Mouse (Mus musculus): Measurements from ENCODE around the gene Serping1.
"Not testable (repeated sequence)": the region's sequence is repeated elsewhere in the genome, so short reads cannot be mapped to it uniquely, and the experiment has no call there.

Serping1 gene

GRCm38 (mm10) chr2:84775241-84775640 lies at the start of gene Serping1:
Serping1 (minus strand) TSS chr2:84775444.
- no peak for DNase-seq (ENCODE audit: low spot score)

- no peak for DNase-seq (ENCODE audit: low spot score)
These were observed 48.0 kb upstream of the Serping1 start for GRCm38 (mm10) chr2:84823237-84823636.

GRCm38 (mm10) chr2:84822552-84822951 lies 47.3 kb upstream of the Serping1 start, which contains the start of gene Smtnl1:
Smtnl1 (minus strand) TSS chr2:84822652.
- DNase-seq (ENCODE audit: low spot score), result no peak

GRCm38 (mm10) chr2:84819861-84820260 lies 44.6 kb upstream of the Serping1 start:
- DNase-seq (ENCODE audit: low spot score), result no peak

GRCm38 (mm10) chr2:84812676-84813075 lies 37.4 kb upstream of the Serping1 start:
- no peak for DNase-seq (ENCODE audit: low spot score)

- no peak for DNase-seq (ENCODE audit: low spot score)
These were observed 36.6 kb upstream of the Serping1 start for GRCm38 (mm10) chr2:84811880-84812279.

GRCm38 (mm10) chr2:84810886-84811577 lies 35.8 kb upstream of the Serping1 start:
- DNase-seq (ENCODE audit: low spot score), result peak; percentile 80

GRCm38 (mm10) chr2:84810526-84810885 lies 35.3 kb upstream of the Serping1 start:
- no peak for DNase-seq (ENCODE audit: low spot score)

- DNase-seq (ENCODE audit: low spot score), result no peak
These were observed 34.1 kb upstream of the Serping1 start for GRCm38 (mm10) chr2:84809330-84809729.

GRCm38 (mm10) chr2:84806546-84806945 lies 31.3 kb upstream of the Serping1 start:
- no peak for DNase-seq (ENCODE audit: low spot score)

GRCm38 (mm10) chr2:84803963-84804362 lies 28.7 kb upstream of the Serping1 start:
- DNase-seq (ENCODE audit: low spot score), result no peak

GRCm38 (mm10) chr2:84801223-84801622 lies 26.0 kb upstream of the Serping1 start:
- not testable (repeated sequence) for DNase-seq (ENCODE audit: low spot score)

- DNase-seq (ENCODE audit: low spot score), result no peak
These were observed 25.1 kb upstream of the Serping1 start for GRCm38 (mm10) chr2:84800304-84800703.

- peak; percentile 41 for DNase-seq (ENCODE audit: low spot score)
These were observed 23.9 kb upstream of the Serping1 start for GRCm38 (mm10) chr2:84799041-84799561.

- DNase-seq (ENCODE audit: low spot score), result peak; percentile 28
These were observed 23.3 kb upstream of the Serping1 start, which contains the start of gene Ube2l6 for GRCm38 (mm10) chr2:84798493-84798921. Ube2l6 (plus strand) TSS chr2:84798828.

GRCm38 (mm10) chr2:84797833-84798492 lies 22.7 kb upstream of the Serping1 start:
- DNase-seq (ENCODE audit: low spot score), result peak; percentile 55

- DNase-seq (ENCODE audit: low spot score), result no peak
These were observed 18.6 kb upstream of the Serping1 start for GRCm38 (mm10) chr2:84793871-84794270.

GRCm38 (mm10) chr2:84793154-84793553 lies 17.9 kb upstream of the Serping1 start:
- DNase-seq (ENCODE audit: low spot score), result no peak

GRCm38 (mm10) chr2:84792516-84792915 lies 17.3 kb upstream of the Serping1 start:
- no peak for DNase-seq (ENCODE audit: low spot score)

GRCm38 (mm10) chr2:84790418-84790817 lies 15.2 kb upstream of the Serping1 start:
- DNase-seq (ENCODE audit: low spot score), result no peak

GRCm38 (mm10) chr2:84788316-84788715 lies 13.1 kb upstream of the Serping1 start:
- no peak for DNase-seq (ENCODE audit: low spot score)

GRCm38 (mm10) chr2:84783840-84784566 lies 8.8 kb upstream of the Serping1 start:
- DNase-seq (ENCODE audit: low spot score), result no peak

- no peak for DNase-seq (ENCODE audit: low spot score)
These were observed 8.1 kb upstream of the Serping1 start for GRCm38 (mm10) chr2:84783315-84783714.
